Mouse (Mus musculus) small intestine, adult 2 months (tissue): Measurements from ENCODE around the gene Eng. TPM values are rescaled to one million over a fixed set of nuclear protein-coding genes. Genes with fewer than 3 reads are reported as not detected.
A peak's percentile ranks its signal among the peaks of the same experiment; 100 is the strongest.

Experiments used
- H3K27ac ChIP-seq: fragments of 200-500 bp; 2 replicates; pipeline ENCODE4 v1.5.1; 2012; ENCODE audit warnings: low read depth, low read length, control low read depth, inconsistent platforms; ENCODE audit not compliant: insufficient read depth
- H3K27me3 ChIP-seq: fragments of 200-500 bp; 2 replicates; pipeline ENCODE4 v1.6.1; 2012; ENCODE audit warnings: mild to moderate bottlenecking, moderate library complexity, low read length, inconsistent platforms; ENCODE audit not compliant: control insufficient read depth, insufficient read depth
- H3K36me3 ChIP-seq: fragments of 200-500 bp; 2 replicates; pipeline ENCODE4 v1.6.1; 2012; ENCODE audit warnings: mild to moderate bottlenecking, low read length, control low read depth, inconsistent platforms; ENCODE audit not compliant: control insufficient read depth, insufficient read depth
- H3K4me1 ChIP-seq: fragments of 200-500 bp; 2 replicates; pipeline ENCODE4 v1.6.1; 2012; ENCODE audit warnings: low read length, inconsistent platforms, mixed read lengths; ENCODE audit not compliant: control insufficient read depth, insufficient read depth, insufficient read length
- H3K4me3 ChIP-seq: fragments of 200-500 bp; 2 replicates; pipeline ENCODE4 v1.5.1; 2012; ENCODE audit warnings: low read depth, mild to moderate bottlenecking, control low read depth, inconsistent platforms, low read length, moderate library complexity
- CTCF ChIP-seq: fragments of 200-500 bp; IDR thresholded peaks from 2 replicates; pipeline ENCODE4 v1.5.1; 2012; ENCODE audit warnings: low read depth, mild to moderate bottlenecking, control low read depth, inconsistent platforms, low read length, moderate library complexity, mixed read lengths; ENCODE audit not compliant: insufficient replicate concordance, insufficient read length; ENCODE audit errors: extremely low read depth
- POLR2A ChIP-seq: fragments of 200-500 bp; IDR thresholded peaks from 2 replicates; pipeline ENCODE4 v1.6.1; 2012; ENCODE audit warnings: low read depth, mild to moderate bottlenecking, control low read depth, inconsistent platforms, low read length, moderate library complexity
- WGBS: fragments of 180-500 bp; shearing (Covaris S2); methylation state at CpG from one replicate; pipeline ENCODE4 v1.1.7; 2018; 5-methylcytosine and 5-hydroxymethylcytosine counted together
- polyA plus RNA-seq: library from polyadenylated mRNA; depleted of rRNA; stranded (reverse); fragments of >200 nt; gene quantifications from 2 replicates; pipeline ENCODE4 v1.2.3, GENCODE M21; 2012

The Eng gene
- polyA plus RNA-seq, 1 experiment, result 54.4 TPM

DNA sequence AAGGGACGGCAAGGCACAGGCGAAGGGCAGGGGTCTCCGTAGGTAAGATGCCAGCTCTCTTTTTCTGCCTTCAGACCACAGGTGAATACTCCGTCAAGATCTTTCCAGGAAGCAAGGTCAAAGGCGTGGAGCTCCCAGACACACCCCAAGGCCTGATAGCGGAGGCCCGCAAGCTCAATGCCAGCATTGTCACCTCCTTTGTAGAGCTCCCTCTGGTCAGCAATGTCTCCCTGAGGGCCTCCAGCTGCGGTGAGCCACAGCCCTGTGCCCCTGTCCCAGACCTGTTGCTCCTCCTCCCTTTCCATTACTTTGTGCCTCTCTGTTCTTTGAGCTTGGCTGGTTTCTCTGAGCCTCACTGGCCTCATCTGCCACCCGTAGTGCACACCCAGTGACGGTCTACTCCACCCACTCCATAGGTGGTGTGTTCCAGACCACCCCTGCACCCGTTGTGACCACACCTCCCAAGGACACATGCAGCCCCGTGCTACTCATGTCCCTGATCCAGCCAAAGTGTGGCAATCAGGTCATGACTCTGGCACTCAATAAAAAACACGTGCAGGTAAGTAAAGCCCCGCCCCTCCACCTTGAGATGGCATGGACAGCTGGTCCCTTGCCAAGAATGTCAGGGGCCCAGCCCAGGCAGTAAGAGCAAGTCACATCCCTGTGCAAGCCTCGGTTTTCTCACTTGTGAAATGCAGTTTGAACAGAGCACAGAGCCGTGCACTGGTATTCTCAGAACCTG lies 27.0 kb downstream of the Eng start:
- H3K4me3 ChIP-seq, result peak overlapping the region; percentile 16
- H3K4me1 ChIP-seq, result peaks cover 14% of the 10 kb centered on the region
- no peaks in the 10 kb centered on the region for H3K27me3 ChIP-seq
- H3K27ac ChIP-seq, result peak overlapping the region; percentile 67
- H3K36me3 ChIP-seq, result no peaks in the 10 kb centered on the region
- TF ChIP-seq CTCF (no peak), POLR2A (no peak)
- whole genome bisulfite sequencing, result 21% methylated on average over 16 of the region's 16 CpGs

DNA sequence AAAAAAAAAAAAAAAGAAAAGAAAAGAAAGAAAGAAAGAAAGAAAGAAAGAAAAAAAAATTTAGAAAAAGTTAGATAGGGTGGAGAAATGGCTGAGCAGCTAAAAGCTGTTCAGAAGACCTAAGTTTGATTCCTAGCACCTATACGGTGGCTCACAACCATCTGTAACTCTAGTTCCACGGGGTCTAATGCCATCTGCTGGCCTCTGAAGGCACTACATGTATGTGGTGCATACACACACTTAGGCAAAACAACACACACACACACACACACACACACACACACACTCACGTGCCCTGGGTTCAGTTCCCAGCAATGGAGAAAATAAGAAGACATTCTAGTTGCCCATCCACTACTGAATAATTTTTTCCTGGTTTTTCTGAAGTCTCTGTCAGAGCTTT lies 30.4 kb downstream of the Eng start:
- 95% methylated on average over 3 of the region's 3 CpGs for WGBS
- Histone ChIP-seq H3K36me3 (no peaks in the 10 kb centered on the region), H3K4me1 (peaks cover 14% of the 10 kb centered on the region), H3K27ac (no peak overlapping the region), H3K27me3 (no peaks in the 10 kb centered on the region), H3K4me3 (no peak overlapping the region)
- no peak for TF ChIP-seq POLR2A
- TF ChIP-seq CTCF, result no peak

DNA sequence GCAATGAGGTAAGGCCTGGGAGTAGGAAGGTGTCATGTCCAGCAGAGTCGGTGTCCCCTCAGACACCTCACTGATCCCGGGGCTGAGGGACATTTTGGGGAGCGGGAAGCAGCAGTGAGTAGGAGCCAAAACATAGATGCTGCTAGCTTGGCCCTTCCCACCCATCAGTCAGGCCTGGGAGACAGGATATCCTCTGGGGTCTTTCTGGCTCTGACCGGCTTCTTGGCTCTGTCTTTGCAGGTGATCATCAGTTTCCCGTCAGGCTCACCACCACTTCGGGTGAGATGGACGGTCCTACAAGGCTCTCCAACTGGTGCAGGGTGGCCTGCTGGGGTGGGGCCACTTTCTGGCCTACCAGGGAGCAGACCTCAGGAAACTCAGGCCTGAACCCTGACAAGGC lies 31.3 kb downstream of the Eng start:
- no peaks in the 10 kb centered on the region for H3K36me3 ChIP-seq
- no peak overlapping the region for H3K27ac ChIP-seq
- no peak overlapping the region for H3K4me3 ChIP-seq
- WGBS, result 90% methylated on average over 7 of the region's 7 CpGs
- peaks cover 13% of the 10 kb centered on the region for H3K4me1 ChIP-seq
- TF ChIP-seq POLR2A (no peak), CTCF (no peak)
- H3K27me3 ChIP-seq, result no peaks in the 10 kb centered on the region

DNA sequence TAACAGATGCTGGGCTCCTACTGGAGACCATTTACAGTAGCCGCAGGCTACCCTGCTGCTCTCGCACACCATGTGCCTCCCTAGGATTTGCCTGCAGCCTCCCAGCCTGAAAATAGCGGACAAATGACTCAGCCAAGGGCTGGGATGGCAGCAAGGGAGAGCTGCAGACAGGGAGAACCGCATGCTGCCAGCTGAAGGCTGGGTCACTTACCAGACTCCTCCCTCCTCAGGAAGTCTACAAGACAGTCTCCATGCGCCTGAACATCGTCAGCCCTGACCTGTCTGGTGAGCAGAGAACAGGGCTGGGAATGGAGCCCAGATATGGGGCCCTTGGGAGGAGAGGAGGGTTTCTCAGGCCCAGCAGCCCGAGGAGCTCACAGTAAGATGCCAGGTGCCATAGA lies 33.7 kb downstream of the Eng start:
- TF ChIP-seq CTCF (no peak), POLR2A (no peak)
- Histone ChIP-seq H3K27me3 (no peaks in the 10 kb centered on the region), H3K36me3 (peaks cover 10% of the 10 kb centered on the region; the same call in 1 of the 2 replicates), H3K4me3 (no peak overlapping the region), H3K4me1 (no peaks in the 10 kb centered on the region; the same call in 1 of the 2 replicates), H3K27ac (peak overlapping the region; percentile 30; the same call in 1 of the 2 replicates)
- WGBS, result 56% methylated on average over 7 of the region's 7 CpGs

DNA sequence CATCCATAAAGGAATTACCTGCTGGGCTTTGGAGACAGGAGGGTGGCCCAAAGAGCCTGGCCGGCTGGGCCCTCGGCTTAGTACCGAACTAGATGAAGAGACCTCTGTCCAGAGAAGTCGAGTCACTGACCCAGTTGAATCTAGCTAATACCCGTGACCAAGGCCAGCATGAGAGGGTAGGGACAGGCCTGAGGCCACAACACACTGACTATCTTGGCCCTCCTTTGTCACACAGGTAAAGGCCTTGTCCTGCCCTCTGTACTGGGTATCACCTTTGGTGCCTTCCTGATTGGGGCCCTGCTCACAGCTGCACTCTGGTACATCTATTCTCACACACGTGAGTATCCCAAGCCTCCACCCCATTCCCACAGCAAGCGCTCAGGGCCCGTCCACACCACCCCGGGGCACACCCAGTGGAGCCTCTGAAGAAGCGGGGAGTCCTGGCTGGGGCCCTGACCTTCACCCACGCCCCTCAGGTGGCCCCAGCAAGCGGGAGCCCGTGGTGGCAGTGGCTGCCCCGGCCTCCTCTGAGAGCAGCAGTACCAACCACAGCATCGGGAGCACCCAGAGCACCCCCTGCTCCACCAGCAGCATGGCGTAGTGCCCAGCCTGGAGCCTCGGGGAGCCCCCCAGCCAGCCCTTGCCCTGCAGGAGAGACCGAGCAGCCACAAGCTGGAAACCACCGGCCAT lies 34.7 kb downstream of the Eng start:
- Histone ChIP-seq H3K4me1 (no peaks in the 10 kb centered on the region; the same call in 1 of the 2 replicates), H3K27me3 (no peaks in the 10 kb centered on the region), H3K27ac (no peak overlapping the region), H3K4me3 (no peak overlapping the region), H3K36me3 (peaks cover 19% of the 10 kb centered on the region; the same call in 1 of the 2 replicates)
- 70% methylated on average over 19 of the region's 19 CpGs for WGBS
- TF ChIP-seq CTCF, result no peak
- TF ChIP-seq POLR2A, result no peak

DNA sequence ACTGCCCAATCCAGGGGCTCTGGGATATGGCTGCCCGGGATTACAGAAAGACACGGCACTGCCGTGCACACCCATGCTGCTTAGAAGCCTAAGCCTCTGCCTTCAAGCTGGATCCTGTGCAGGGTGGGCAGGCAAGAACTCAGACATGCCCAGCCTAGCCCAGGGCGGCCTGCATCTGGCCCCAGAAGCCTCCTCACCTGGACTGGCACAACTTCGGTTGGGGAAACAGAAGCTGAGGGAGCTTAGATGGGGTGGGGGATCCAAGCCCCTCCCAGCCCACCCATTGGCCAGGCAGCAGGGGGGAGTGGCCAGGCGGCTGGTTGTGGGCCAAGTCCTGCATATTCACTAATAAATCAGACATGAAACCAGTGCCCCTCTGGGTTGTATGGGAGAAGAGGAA lies 35.4 kb downstream of the Eng start:
- 72% methylated on average over 6 of the region's 6 CpGs for WGBS
- H3K36me3 ChIP-seq, result peaks cover 20% of the 10 kb centered on the region; the same call in 1 of the 2 replicates

More for the DNA sequence above, 35.4 kb downstream of the Eng start:
- H3K27ac ChIP-seq, result no peak overlapping the region
- H3K27me3 ChIP-seq, result no peaks in the 10 kb centered on the region
- no peak overlapping the region for H3K4me3 ChIP-seq
- H3K4me1 ChIP-seq, result no peaks in the 10 kb centered on the region; the same call in 1 of the 2 replicates
- TF ChIP-seq POLR2A (no peak), CTCF (no peak)
